Mouse (Mus musculus): ENCODE data around the gene Dgkd.
"Not testable (repeated sequence)": the region's sequence is repeated elsewhere in the genome, so short reads cannot be mapped to it uniquely, and the experiment has no call there.

The Dgkd gene

DNA sequence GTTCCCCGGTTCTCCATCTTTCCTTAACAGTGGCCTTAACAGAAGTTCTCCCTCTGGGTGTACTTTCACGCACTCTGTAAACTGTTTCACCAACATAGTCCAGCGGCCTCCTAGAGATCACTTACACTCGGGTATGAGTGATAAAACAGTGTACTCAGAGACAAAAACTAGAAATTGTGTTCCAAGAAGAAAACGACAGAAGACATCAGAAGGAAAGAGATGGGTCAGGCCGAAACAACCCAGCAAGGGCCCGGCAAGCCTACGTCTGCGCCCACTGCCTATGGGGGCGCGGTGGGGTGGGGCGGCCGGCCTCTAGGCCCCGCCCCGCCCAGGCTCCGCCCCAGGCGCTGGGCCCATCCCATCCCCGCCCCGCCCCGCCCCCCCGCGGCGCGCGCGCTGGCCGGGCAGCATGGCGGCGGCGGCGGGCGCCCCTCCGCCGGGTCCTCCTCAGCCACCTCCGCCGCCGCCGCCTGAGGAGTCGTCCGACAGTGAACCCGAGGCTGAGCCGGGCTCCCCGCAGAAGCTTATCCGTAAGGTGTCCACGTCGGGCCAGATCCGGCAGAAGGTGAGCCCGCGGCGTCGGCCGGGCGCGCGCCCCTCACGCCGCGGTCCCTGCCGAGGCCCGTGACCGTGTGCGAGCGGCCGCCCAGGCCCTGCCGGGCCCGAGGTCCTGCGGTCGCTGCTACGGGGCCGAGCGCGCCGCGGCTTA is at the start of gene Dgkd:
Gene Dgkd, plus strand, starts transcription at position 396 of the 709 bp plus-strand sequence.
- peak; percentile 78 for DNase-seq (ENCODE audit: low spot score)

DNA sequence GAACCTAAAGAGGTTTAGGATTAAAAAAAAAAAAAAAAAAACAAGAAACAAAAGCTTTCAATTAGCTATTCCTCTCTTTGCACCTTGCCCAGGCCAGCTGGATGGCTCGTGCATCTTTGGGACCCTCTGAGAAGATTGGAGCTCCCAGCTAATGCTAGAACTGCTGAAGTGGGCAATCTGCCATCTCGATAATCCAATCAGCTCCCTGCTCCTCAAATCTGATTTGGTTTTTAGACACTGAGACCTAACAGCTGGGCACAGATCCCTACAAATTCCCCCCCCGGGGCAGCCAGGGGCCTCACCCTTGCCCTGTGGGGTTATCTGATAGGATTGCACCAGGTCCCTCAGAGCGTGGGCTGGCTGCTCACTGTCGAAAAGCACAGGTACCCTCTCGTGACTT is 49.5 kb upstream of the Dgkd start, which contains the start of gene Sag:
Gene Sag, plus strand, starts transcription at position 105 of the 400 bp plus-strand sequence.
- no peak for DNase-seq (ENCODE audit: low spot score)

DNA sequence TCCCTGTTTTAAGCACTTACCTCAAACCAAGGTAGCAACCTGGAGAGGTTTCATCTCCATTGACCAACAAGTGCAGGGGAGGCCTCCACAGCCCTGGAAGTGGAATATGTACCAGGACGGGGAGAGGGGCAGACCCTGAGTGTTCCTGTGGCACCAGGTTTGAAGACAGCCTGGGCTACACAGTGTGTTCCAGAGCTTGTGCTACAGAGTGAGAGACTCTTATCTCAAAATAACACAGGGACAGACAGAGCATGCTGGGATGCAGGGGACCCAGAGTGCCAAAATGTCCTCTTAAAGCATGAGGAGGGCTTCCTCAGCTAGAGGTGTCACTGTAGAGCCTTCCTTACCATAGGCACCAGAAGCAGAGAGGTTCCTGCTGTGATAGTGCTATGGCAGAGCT is 45.3 kb upstream of the Dgkd start:
- DNase-seq (ENCODE audit: low spot score): no peak

DNA sequence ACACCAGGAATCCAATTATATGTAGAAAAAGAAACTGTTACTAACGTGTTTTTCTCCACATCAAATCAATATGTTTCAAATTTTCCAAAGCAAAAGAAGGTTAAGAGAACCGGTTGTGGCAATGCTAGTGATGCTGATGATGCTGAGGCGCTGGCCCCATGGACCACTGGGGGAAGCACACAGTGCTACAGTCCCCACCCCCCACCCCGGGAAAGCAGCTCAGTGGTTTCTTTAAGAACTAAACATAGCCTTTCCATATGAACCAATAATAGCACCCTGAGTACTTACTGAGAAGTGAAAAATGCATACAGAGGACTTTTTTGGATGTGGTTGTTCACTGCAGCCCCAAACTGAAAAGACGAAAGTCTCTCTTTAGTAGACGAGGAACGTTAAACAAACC is 41.7 kb upstream of the Dgkd start:
- no peak for DNase-seq (ENCODE audit: low spot score)

DNA sequence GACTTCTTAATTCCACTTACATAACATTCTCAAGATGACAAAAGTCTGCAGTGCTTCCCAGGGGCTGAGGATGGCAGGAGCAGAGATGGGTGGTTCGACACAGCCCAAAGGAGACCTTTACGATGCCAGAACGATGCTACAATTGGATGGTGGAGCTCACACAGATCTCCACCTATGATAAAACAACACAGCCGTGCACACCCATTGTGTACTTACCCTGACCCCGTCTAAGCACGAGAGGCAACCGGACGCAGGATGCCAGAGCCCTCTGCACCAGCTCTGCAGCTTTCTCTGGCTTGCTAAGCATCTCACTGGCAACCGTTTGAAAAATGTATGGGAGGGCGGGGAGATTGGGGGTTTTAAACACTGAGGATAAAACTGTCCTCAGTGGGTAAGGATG is 41.0 kb upstream of the Dgkd start:
- no peak for DNase-seq (ENCODE audit: low spot score)

DNA sequence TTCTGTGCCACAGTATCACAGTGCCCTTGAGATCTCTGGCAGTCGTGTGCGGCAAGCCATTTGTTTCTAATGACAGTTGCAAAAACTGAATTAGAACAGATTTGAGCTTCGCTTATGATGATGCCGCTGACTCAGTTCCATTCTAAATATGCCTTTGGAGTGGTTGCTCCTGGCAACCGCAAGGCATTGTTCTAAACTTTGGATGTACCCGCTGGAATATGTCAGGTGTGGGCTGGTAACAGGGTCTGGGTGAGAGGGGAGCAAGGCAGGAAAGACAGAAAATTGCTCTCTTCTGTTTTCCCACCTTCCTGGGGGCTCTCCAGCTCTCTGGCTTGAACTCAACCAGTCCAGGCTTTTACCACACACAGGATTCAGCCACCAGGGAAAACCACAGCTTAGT is 39.9 kb upstream of the Dgkd start:
- no peak for DNase-seq (ENCODE audit: low spot score)

DNA sequence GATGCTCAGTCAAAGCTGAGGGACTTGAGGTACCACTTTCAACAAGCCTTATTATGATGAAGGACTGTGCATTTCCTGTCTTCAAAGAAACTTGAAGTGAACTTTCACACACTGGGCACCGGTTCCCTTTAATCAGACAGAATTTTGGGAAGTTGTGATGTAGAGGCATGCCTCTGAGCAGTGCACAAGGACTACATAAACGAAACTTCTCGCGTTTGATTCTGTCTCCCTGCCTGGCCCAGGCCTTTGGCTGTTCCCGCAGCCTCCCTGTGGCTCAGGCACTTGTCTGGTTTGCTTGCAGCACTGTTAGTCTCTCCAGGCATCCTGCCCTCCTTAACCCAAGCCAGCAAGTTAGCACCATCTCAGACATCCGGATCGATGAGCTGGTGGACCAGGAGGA is 39.4 kb upstream of the Dgkd start:
- no peak for DNase-seq (ENCODE audit: low spot score)

DNA sequence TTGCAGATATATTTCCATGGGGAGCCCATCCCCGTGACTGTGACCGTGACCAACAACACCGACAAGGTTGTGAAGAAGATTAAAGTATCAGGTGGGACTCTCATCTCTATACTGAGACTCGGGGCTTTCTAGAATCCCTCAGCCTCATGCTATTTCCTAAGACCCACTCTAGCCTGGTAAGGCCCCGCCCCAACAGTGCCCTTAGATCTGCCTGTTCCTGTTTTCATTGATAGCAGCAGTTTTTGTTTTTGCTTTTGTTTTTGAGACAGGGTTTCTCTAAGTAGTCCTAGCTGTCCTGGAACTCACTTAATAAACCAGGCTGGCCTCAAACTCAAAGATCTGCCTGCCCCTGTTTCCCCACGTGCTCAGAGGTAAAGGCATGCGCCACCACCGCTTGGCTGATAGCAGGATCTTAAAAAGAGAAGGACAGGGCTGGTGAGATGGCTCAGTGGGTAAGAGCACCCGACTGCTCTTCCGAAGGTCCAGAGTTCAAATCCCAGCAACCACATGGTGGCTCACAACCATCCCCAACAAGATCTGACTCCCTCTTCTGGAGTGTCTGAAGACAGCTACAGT is 28.6 kb upstream of the Dgkd start:
- no peak for DNase-seq (ENCODE audit: low spot score)

DNA sequence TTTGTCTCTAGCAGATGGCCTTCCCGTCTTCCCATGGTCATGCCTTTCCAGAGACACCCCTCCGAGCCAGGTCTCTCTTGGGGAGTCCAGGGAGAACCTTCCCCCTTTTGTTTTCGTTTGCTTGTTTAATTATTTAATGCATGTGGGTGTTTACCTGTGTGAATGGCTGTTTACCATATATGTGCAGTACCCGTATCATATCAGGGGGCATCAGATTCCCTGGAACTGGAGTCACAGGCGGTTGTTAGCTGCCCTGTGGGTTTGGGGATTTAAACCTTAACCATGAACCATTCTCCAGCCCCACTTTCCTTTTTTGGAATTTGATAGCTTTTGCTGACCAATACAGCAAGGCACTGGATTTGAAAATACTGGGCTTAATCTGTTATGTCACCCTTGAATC is 27.8 kb upstream of the Dgkd start:
- no peak for DNase-seq (ENCODE audit: low spot score)

DNA sequence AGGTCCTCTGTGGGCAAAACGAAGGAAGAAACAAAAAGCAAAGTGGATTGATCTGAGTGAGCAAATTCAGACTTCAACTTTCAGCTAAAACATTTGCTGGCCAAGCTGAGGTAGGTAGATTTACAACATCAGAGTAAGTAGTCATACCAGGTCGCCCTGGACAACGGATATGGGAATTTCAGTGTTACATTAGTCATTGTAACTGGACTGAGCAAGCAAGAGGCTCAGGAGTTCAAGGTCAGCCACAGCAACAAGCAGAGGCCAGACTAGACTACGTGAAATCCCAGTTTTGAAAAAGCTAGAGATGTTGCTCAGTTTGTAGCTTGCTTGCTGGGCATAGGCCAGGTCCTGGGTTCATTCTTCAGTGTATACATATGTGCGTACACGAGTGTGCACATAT is 27.1 kb upstream of the Dgkd start:
- DNase-seq (ENCODE audit: low spot score): no peak

DNA sequence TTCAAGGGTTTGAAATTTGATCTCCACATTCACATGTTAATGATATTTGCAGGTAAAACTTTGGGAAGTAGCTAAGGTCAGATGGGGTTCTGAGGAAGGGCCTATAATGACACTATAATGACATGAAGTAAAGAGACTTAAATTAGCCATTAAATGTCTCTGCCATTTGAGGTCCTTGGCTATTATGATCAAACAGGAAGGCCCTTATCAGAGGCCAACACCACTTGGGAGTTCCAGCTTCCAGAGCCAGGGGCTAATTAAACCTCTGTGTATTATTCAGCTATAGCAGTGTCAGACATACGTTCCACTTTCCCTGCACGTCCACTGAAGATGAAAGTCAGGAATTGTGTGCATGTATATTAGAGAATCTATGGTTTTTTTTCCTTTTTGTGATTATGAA is 26.6 kb upstream of the Dgkd start:
- no peak for DNase-seq (ENCODE audit: low spot score)

DNA sequence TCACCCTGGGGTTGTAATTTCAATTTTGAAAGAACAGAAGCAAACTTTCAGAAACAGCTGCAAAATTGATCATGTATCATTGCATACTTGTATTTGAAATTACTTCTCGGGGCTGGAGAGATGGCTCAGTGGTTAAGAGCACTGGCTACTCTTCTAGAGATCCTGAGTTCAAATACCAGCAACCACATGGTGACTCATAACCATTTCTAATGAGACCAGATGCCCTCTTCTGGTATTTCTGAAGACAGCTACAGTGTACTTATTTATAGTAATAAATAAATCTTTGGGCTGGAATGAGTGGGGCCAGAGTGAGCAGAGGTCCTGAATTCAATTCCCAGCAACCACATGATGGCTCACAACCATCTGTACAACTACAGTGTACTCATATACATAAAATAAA is 25.6 kb upstream of the Dgkd start:
- not testable (repeated sequence) for DNase-seq (ENCODE audit: low spot score)

DNA sequence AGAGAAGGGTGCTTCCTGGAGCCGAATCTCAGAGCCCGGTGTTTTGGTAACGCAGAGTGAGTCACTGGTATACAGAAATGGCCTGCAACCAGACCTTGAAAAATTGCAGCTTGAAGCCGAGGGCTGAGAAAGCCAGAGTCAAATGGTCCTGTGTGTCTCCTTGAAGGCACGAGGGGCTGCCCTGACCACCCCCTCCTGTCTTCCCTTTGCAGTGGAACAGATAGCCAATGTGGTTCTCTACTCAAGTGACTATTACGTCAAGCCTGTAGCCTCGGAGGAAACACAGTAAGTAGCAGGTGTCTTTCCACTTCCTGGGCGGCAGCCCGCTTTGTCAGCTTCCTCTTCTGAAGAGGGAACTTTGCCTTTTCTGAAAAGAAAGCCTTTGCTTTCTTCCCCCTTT is 24.9 kb upstream of the Dgkd start:
- DNase-seq (ENCODE audit: low spot score): no peak

DNA sequence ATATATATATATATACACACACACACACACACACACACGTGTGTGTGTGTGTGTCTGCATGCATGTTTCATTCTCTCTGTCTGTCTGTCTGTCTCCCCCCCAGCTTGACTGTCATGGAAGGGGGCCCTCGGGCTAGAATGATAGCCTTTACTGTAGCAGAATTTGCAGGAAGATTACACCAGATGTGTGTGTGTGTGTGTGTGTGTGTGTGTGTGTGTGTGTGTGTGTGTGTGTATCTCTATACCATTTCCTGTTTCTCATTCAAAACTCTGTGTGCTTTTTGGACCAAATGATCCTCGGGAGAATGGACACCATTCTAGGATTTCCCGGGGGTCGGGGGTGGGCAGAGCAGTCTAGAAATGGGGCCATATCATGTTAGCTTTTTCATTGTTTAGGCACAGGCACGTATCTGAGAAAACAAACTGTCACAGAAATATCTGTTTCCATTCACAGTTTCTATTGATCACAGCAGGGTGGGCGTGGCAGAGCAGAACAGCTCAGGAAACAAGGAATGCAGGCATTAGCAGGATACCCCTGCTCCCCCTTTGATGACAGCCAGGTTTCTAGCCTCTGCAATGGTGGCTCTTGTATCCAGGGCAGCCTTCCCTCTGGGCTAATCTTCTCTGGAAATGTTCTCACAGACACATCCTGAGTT is 24.0 kb upstream of the Dgkd start:
- no peak for DNase-seq (ENCODE audit: low spot score)

DNA sequence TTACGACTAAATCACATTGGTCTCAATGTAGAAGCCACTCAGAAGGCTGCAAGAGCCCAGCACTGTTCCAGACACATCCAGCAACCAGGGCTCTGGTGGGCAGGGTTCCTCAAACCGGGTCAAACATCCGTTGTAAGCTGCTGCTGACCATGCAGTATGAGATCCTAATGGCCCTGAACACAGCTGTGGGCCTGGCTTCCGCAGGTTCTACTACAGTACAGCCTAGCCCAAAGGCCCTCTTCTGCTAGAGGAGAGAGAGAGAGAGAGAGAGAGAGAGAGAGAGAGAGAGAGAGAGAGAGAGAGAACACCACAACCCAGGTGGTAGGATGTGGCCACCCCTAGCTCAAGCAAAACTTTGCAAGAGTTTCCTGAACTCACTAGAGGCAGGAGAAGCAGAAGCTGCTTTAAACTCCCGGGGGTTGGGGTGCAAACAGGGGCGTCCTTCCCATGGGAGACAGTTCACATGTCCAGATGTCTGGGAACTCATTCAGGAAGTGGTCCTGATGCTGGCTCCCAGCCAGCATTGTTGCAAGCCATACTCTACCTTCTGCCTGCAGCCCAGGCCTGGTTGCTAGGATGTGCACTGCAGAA is 23.4 kb upstream of the Dgkd start:
- DNase-seq (ENCODE audit: low spot score): no peak

DNA sequence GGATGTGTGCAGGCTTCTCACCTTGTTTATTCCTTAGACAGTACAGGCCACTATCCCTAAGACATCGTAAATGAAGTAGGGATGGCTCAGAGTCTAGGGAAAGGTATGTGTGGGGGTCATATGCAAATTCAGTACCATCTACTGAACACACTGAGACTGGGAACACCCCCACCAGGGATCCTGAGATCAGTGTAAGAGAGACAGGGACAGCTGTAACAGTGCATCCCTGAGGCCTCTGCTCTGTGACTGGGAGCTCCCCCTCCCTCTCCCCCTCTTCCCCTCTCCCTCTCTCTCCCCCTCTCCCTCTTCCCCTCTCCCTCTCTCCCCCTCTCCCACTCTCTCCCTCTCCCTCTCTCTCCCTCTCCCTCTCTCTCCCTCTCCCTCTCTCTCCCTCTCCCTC is 16.6 kb upstream of the Dgkd start:
- DNase-seq (ENCODE audit: low spot score): no peak

DNA sequence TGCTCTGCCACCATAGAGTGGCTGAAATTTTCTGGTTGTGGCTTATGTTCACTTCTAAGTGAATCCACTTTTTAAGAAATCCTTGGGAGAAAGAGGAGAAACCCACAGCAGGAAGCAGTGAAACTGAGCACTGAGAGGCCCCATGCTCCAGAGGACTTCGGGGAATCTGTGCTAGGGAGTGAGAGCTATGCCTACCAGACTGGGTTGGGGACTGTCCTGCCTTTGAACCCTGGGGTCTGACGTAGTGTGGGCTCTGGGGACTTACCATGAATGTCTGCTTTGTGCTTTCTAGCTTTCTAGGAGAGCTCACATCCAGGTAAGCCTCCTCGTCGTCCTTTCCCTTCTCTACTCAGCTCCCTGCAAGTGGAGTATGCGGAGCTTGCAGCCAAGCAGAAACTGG is 16.1 kb upstream of the Dgkd start:
- no peak for DNase-seq (ENCODE audit: low spot score)

DNA sequence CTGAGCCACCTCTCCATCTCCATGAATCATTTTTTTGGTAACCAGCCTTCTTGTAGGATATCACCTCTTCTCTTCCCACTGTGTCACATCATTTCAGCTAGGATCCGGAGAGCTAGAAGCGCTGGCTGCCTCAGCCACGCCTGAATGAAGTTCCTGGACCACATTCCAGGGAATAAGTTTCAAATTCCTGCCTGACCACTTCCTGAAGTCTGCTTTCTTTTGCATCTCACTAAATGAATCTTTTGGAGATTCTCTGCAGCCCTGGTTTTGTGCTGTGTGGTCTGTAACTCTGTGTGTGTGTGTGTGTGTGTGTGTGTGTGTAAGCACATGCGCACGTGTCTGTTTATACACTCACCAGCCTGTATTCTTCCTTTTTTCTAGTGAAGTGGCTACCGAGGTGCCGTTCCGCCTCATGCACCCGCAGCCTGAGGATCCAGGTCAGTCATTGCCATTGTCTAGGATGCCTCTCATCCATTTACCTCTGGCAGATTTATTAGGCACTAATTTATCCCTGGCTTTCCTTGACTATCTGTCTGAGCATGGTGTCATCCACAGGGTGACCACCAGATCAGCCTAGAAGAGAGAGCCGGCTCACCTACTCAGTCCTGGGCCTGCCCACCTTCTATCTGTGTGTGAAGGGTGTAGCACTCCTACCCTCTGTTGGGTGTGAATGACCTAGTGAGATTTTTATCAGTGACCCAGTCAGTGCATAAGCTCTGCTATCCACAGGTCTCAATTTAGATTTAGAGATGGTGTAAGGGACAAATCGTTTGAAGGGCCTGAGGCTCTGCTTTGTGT is 12.5 kb upstream of the Dgkd start:
- no peak for DNase-seq (ENCODE audit: low spot score)

DNA sequence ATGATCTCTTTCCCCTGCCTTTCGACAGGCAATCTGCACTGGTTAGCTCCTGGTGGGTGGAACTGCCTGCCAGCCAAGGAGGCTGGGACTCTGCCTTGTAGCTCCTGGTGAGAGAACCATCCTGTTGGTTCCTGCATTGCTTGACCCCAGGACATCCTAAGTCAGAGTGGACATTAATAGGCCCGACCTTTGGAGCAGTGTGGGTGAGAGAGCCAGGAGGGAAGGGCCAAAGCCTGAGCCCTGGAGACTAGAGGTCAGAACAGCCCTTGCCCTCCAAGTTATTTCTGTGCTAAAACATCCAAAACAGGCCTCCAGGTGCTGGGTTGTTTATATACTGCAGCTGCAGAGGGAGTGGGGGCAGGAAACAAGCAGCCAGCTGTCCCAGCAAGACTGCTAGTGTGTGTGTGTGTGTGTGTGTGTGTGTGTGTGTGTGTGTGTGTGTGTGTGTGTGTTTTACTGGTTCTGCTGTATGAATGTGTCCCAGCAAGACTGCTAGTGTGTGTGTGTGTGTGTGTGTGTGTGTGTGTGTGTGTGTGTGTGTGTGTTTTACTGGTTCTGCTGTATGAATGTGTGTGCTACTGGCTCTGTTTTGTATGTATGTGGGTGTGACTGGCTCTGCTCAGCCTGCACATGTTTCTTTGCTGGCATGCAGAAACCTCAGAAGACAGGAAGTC is 6.1 kb upstream of the Dgkd start:
- peak; percentile 33 for DNase-seq (ENCODE audit: low spot score)

DNA sequence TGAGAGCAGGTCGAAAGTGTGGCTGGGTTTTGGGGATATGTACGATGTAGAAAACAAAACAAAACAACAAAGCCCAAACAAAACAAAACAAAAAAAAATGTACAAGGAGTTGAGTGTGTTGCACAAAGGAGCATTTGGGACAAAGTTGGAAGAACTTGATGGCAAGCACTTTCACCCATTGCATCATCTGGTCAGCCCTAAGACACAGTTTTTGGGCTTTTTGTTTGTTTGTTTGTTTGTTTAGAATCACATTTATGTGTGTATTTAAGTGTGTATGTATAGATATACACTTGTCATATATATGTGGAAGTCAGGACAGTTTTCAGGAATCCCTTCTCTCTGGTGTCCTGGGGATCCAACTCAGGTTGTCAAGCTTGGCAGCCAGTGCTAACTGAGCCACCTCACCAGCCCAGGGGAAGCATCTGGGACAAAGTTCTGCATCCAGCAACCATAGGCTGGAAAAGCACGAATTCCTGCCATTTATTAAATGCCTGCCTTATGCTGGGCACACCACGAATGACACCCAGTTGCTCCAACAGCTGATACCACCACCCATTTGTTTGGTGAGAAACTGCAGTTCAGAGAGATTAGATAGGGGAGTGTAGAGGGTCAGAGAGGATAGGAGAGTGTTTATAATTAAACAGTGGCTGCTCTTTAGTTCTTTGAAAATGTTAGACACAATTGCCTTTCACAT is 5.5 kb upstream of the Dgkd start:
- DNase-seq (ENCODE audit: low spot score): no peak
